Mouse (Mus musculus) lung, postnatal 0 days (tissue): ENCODE measurements around the gene Dclk3. TPM values are rescaled to one million over a fixed set of nuclear protein-coding genes. Genes with fewer than 3 reads are reported as not detected.
A peak's percentile ranks its signal among the peaks of the same experiment; 100 is the strongest.

Experiments
- ATAC-seq: fragments of 200-750 bp; cut with Nextera tagmentation; 2 replicates; pipeline ENCODE4 v1.8.0; 2017; ENCODE audit warnings: moderate library complexity
- DNase-seq: peaks from one replicate; pipeline ENCODE4 v3.0.0-alpha.2; 2016; ENCODE audit warnings: low spot score
- H3K27ac ChIP-seq: fragments of 300-500 bp; sonication (generic); 2 replicates; pipeline ENCODE4 v1.5.1; 2014; ENCODE audit warnings: antibody characterized with exemption, mild to moderate bottlenecking, low read length, mixed read lengths
- H3K27me3 ChIP-seq: fragments of 300-500 bp; sonication (generic); replicated peaks from 2 replicates; pipeline ENCODE4 v1.6.1; 2014; ENCODE audit warnings: low read length, mixed read lengths; ENCODE audit not compliant: insufficient read depth
- H3K36me3 ChIP-seq: fragments of 300-500 bp; sonication (generic); 2 replicates; pipeline ENCODE4 v1.6.1; 2014; ENCODE audit warnings: low read length, mixed read lengths; ENCODE audit not compliant: insufficient read depth
- H3K4me1 ChIP-seq: fragments of 300-500 bp; sonication (generic); 2 replicates; pipeline ENCODE4 v1.6.1; 2014; ENCODE audit warnings: antibody characterized with exemption, low read depth, low read length, mixed read lengths; ENCODE audit not compliant: insufficient read depth
- H3K4me2 ChIP-seq: fragments of 300-500 bp; sonication (generic); replicated peaks from 2 replicates; pipeline ENCODE4 v1.6.1; 2014; ENCODE audit warnings: low read depth, mild to moderate bottlenecking, low read length, moderate library complexity, mixed read lengths
- H3K4me3 ChIP-seq: fragments of 300-500 bp; sonication (generic); 2 replicates; pipeline ENCODE4 v1.5.1; 2014; ENCODE audit warnings: low read depth, low read length
- H3K9ac ChIP-seq: fragments of 300-500 bp; sonication (generic); replicated peaks from 2 replicates; pipeline ENCODE4 v1.6.1; 2014; ENCODE audit warnings: low read depth, mild to moderate bottlenecking
- H3K9me3 ChIP-seq: fragments of 300-500 bp; sonication (generic); 2 replicates; pipeline ENCODE4 v1.6.1; 2016; ENCODE audit warnings: low read length, mixed read lengths
- CTCF ChIP-seq: IDR thresholded peaks from 2 replicates; pipeline ENCODE4 v1.5.1; 2016; ENCODE audit warnings: antibody characterized with exemption, mild to moderate bottlenecking
- EP300 ChIP-seq: IDR thresholded peaks from 2 replicates; pipeline ENCODE4 v1.6.1; 2016; ENCODE audit warnings: antibody characterized with exemption, mild to moderate bottlenecking, control low read depth
- WGBS: fragments of 180-500 bp; shearing (Covaris S2); extraction: QIAGEN DNeasy Blood & Tissue Kit; methylation state at CpG from one replicate; pipeline ENCODE4 v1.1.7; 2014; 5-methylcytosine and 5-hydroxymethylcytosine counted together
- polyA plus RNA-seq: library from polyadenylated mRNA; unstranded; fragments of >200 nt; fragmentation: Nextera tagmentation; extraction: Ambion mirVana; gene quantifications from 2 replicates; pipeline ENCODE4 v1.2.1, GENCODE M21; 2015

The Dclk3 gene
- polyA plus RNA-seq, 1 experiment from 2014 or later = 0.13 TPM

- DNase-seq = peak; percentile 84
- no peak overlapping the region for H3K9ac ChIP-seq
- H3K4me2 ChIP-seq = no peak overlapping the region
- no peaks in the 10 kb centered on the region for H3K4me1 ChIP-seq
- no peaks in the 10 kb centered on the region for H3K9me3 ChIP-seq
- TF ChIP-seq EP300 (no peak), CTCF (no peak)
- 56% methylated on average over 8 of the region's 8 CpGs for WGBS
- no peaks in the 10 kb centered on the region for H3K27me3 ChIP-seq
- ATAC-seq = peak; percentile 81
- no peak overlapping the region for H3K27ac ChIP-seq
- no peaks in the 10 kb centered on the region for H3K36me3 ChIP-seq
- no peak overlapping the region for H3K4me3 ChIP-seq
Observed at GRCm38 (mm10) chr9:111428698-111429362, 10.1 kb upstream of the Dclk3 start.

GRCm38 (mm10) chr9:111429363-111429750 is 9.5 kb upstream of the Dclk3 start:
- Histone ChIP-seq H3K27ac (no peak overlapping the region), H3K4me2 (no peak overlapping the region), H3K9ac (no peak overlapping the region), H3K4me3 (no peak overlapping the region), H3K9me3 (no peaks in the 10 kb centered on the region), H3K27me3 (no peaks in the 10 kb centered on the region), H3K4me1 (no peaks in the 10 kb centered on the region), H3K36me3 (no peaks in the 10 kb centered on the region)
- TF ChIP-seq CTCF = no peak
- WGBS = 39% methylated on average over 2 of the region's 2 CpGs
- DNase-seq (peak; percentile 71), ATAC-seq (peak; percentile 77)

GRCm38 (mm10) chr9:111435429-111435828 is 3.5 kb upstream of the Dclk3 start:
- 93% methylated on average over 2 of the region's 2 CpGs for WGBS
- Histone ChIP-seq H3K27ac (no peak overlapping the region), H3K4me3 (no peak overlapping the region), H3K27me3 (peaks cover 13% of the 10 kb centered on the region; the same call in 1 of the 2 replicates), H3K4me1 (0 out of 2 replicates have a peak, but pooled peaks cover 5% of the 10 kb centered on the region), H3K36me3 (no peaks in the 10 kb centered on the region), H3K9me3 (no peaks in the 10 kb centered on the region), H3K9ac (no peak overlapping the region), H3K4me2 (no peak overlapping the region)
- TF ChIP-seq EP300 (no peak), CTCF (no peak)
- ATAC-seq (no peak), DNase-seq (no peak)

GRCm38 (mm10) chr9:111439836-111440201 is 938 bp downstream of the Dclk3 start:
- Histone ChIP-seq H3K4me3 (no peak overlapping the region), H3K36me3 (no peaks in the 10 kb centered on the region), H3K4me1 (0 out of 2 replicates have a peak, but pooled peaks cover 5% of the 10 kb centered on the region), H3K9me3 (no peaks in the 10 kb centered on the region), H3K27ac (no peak overlapping the region), H3K27me3 (peaks cover 13% of the 10 kb centered on the region; the same call in 1 of the 2 replicates), H3K9ac (no peak overlapping the region), H3K4me2 (no peak overlapping the region)
- WGBS = 45% methylated on average over 8 of the region's 8 CpGs
- no peak for ATAC-seq
- no peak for TF ChIP-seq EP300
- no peak for TF ChIP-seq CTCF
- DNase-seq = no peak

- no peak overlapping the region for H3K4me2 ChIP-seq
- no peak for ATAC-seq
- H3K9ac ChIP-seq = no peak overlapping the region
Observed at GRCm38 (mm10) chr9:111440446-111440845, 1.6 kb downstream of the Dclk3 start.

GRCm38 (mm10) chr9:111441151-111441550 is 2.3 kb downstream of the Dclk3 start:
- Histone ChIP-seq H3K4me2 (no peak overlapping the region), H3K36me3 (no peaks in the 10 kb centered on the region), H3K4me3 (no peak overlapping the region), H3K4me1 (0 out of 2 replicates have a peak, but pooled peaks cover 5% of the 10 kb centered on the region), H3K9me3 (no peaks in the 10 kb centered on the region), H3K27me3 (peaks cover 13% of the 10 kb centered on the region; the same call in 1 of the 2 replicates), H3K27ac (no peak overlapping the region), H3K9ac (no peak overlapping the region)
- ATAC-seq (no peak), DNase-seq (no peak)
- TF ChIP-seq CTCF = no peak
- WGBS = 80% methylated on average over 2 of the region's 2 CpGs

More at GRCm38 (mm10) chr9:111440446-111440845, 1.6 kb downstream of the Dclk3 start:
- TF ChIP-seq CTCF (no peak), EP300 (no peak)
- Histone ChIP-seq H3K27ac (no peak overlapping the region), H3K36me3 (no peaks in the 10 kb centered on the region), H3K27me3 (peaks cover 13% of the 10 kb centered on the region; the same call in 1 of the 2 replicates), H3K9me3 (no peaks in the 10 kb centered on the region), H3K4me1 (0 out of 2 replicates have a peak, but pooled peaks cover 5% of the 10 kb centered on the region), H3K4me3 (no peak overlapping the region)
- no peak for DNase-seq
- 84% methylated on average over 6 of the region's 6 CpGs for WGBS
